Mouse (Mus musculus): ENCODE measurements at regions not wholly inside any gene's neighbourhood (a gene's known extent, or its start where the extent isn't known, plus 50 kb on each side); places are given as distances from the start of the nearest gene placed in this dataset.
A peak's percentile ranks its signal among the peaks of the same experiment; 100 is the strongest.

DNA sequence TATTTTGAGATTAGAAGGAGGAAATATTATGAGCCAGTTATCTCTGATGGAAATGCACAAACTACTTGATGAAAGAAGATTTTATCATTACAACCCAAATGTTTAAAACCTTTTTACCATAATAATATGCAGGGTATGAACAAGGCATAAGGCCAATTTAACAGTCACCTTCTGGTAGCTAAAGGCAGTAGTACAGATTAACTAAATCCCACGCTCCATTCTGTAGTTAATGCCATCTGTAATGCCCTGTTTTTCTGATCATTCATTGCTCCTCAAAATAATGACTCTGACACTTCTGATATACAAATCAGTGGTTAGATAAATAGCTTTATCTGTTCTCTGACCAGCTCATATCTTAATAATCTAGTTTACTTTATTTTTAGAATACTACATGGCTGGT lies 987.8 kb downstream of the Pcdh7 start:
- DNase-seq (ENCODE audit: low spot score in 2 of 2) = peak in 1 of 2 experiments; percentile 4

DNA sequence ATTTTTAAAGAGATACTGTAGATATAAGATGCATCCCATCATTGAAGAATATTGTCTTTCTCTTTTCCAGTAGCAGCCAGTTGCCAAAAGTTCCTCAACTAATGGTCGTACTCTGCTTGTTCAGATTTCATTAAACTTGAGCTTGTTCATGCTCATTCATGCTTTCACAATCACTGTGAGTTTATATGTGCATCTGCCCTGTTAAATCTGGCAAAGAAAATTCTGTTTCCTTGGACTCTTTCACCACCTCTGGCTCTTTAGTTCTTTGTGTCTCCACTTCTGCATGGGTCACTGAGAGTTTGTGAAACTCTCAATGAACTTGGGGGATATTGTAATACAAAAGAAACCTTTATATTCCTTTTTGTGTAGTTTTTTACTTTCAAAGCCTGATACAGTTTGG lies 994.6 kb downstream of the Pcdh7 start:
- no peak for DNase-seq (ENCODE audit: low spot score in 2 of 2)

DNA sequence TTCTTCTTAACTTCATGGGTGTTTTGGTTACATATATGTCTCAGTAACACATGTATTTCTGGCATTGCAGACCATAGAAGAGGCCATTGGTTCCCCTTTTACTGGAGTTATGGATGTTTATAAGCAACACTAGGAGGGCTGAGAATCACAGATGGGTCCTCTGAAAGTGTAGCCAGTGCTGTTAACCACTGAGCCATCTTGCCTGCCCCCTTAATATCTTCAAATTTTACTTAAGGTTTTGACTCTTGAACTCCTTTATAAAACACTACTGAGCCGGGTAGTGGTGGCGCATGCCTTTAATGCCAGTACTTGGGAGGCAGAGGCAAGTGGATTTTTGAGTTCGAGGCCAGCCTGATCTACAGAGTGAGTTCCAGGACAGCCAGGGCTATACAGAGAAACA lies 1015.6 kb downstream of the Pcdh7 start:
- no peak for DNase-seq (ENCODE audit: low spot score in 2 of 2)

DNA sequence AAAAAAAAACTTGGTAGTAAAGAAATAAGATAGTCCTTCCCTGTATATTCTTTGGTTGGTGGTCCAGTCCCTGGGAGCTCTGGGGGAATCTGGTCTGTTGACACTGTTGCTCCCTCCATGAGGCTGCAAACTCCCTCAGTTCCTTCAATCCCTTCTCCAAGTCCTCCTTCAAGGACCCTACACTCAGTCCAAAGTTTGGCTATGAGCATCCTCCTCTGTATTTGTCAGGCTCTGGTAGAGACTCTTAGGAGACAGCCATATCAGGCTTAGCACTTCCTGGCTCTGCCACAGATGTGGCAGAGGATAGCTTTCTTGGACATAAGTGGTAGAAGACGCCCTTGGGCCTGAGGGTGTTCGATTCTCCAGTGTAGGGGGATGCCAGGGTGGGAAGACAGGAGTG lies 1016.2 kb downstream of the Pcdh7 start:
- DNase-seq (ENCODE audit: low spot score in 2 of 2) = no peak

DNA sequence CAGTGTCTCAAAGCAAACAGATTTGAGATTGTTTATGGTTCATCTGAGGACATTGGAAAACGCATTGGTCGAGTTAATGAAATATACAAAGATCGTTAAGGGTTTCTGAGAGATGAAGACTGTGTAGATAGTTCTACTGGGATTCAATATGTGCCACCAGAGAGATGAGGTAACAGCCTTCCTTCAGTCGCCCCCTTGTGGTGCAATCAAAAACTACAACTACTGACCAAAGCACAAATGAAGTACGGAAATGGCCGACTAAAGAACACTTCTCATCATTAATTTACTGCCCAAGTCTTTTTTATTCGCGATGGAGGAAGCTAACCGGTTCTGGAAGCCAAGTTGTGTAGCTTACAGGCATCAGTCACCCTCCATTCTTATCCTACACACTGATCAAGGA lies 1018.8 kb downstream of the Pcdh7 start:
- peak; percentile 42 to 79 for DNase-seq (ENCODE audit: low spot score in 2 of 2)

DNA sequence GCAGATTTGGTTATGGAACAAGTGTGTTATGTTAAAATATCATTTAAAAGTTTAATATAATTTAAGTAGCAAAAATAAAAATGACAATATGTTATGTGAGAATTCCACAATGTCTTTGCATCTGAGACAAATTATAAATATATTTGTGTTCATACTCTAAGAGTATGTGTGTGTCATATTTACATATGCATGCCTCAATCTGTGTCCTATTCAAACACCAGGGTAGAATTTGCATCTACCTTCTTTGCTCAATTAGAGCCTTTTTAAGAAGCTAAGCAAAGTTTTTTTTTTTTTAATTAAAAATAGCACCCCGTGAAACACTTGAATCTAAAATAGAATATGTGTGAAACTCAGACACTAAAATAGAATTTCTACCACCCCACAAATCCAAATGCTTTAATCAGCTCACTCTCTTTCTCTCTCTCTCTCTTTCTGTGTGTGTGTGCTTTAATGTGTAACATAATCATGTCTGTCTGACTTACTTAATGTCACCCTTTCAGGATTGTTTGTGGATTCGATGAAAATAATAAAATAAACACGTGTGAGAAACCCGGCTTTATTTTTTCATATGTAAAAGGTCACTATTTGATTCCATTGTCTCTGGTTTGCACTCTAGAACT lies 1019.6 kb downstream of the Pcdh7 start:
- no peak for DNase-seq (ENCODE audit: low spot score in 2 of 2)

DNA sequence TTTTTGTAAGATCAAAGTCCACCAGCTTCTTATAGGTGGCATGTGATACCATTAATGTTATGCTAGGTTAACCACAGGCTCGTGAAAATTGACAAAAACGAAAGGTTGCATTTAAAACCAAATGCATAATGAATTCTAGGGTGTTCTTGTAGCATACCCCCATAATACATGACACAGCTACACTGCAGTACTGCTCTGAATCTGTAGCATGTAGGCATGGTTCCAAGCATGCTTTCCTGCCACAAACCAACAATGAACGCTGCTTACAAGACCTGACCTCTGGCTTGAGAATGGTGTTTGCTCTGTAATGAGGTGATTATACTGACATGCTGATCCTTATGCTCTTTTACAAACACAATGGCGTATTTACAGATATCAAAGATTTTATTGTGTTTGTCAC lies 1020.3 kb downstream of the Pcdh7 start:
- no peak for DNase-seq (ENCODE audit: low spot score in 2 of 2)

DNA sequence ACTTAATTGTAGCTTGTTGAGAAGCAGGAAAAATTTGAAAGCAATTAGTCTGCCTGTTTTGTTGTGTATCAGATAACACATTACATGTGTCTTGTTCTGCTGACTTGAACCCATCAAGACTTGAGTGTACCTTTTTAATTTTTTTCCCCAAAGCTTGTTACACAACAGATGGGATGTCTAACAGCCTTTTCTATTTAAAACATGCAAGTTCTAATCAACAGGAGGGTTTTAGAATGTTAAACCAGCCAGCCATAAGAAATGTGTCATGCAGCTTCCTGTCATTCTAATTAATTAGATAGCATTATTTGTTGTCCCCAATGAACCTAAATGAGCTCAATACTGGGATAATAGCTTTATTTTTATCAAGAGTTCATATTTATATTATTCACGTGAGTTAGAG lies 1023.0 kb downstream of the Pcdh7 start:
- DNase-seq (ENCODE audit: low spot score in 2 of 2) = no peak

DNA sequence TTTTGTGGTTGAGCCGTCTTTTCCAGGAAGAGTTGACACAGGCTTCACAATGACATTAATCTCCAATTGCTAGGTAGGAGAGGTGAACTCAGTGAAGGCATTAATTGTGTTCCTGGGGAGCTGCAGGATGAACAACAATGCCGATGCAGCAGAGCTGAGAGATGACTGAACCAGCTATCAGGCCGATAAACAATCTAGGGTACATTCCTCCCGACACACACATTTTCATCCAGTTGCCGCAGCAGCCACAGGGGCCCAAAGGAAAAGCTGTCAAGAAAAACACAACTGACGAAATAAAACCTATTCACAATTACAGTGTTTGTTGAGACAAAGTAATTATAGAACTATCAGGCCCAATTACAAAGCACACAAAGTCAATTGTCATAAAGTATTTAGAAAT lies 1029.9 kb downstream of the Pcdh7 start:
- DNase-seq (ENCODE audit: low spot score in 2 of 2) = no peak

DNA sequence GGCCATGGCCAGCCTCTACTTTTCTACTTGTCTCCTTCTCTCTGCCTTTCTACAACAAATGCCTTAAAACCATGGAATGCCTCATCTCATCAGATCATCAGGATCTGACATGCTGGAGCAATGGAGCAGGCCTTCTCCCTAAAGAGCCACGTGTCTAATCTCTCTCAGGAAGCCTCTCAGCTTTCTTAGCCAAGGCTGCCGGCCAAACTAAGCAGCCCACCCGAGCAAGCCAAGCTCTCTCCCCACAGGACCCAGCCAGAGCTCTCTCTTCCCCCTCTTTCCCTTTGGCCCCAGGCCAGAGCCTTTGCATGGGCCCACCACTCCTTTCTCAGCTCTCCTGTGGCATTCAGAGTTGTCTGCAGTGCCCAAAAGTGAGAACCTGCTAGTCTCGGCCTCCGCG lies 1034.0 kb downstream of the Pcdh7 start:
- no peak for DNase-seq (ENCODE audit: low spot score in 2 of 2)
